Mouse (Mus musculus): ENCODE measurements at regions not wholly inside any gene's neighbourhood (a gene's known extent, or its start where the extent isn't known, plus 50 kb on each side); places are given as distances from the start of the nearest gene placed in this dataset.

- Histone ChIP-seq H3K36me3 (no peaks in the 10 kb centered on the region), H3K27ac (no peak overlapping the region), H3K4me2 (replicated peaks) (no peak overlapping the region), H3K4me3 (replicated peaks) (no peak overlapping the region), H3K9me3 (no peaks in the 10 kb centered on the region), H3K9ac (replicated peaks) (no peak overlapping the region), H3K4me1 (replicated peaks) (peaks cover 29% of the 10 kb centered on the region), H3K27me3 (peaks cover 59% of the 10 kb centered on the region)
- no peak for ATAC-seq
- WGBS, result 55% methylated on average over 3 of the region's 3 CpGs
These were observed 260.3 kb upstream of the Prok2 start for GRCm38 (mm10) chr6:99986449-99986848.

- 30% methylated on average over 5 of the region's 5 CpGs for WGBS
- Histone ChIP-seq H3K9ac (replicated peaks) (0 out of 2 replicates have a peak overlapping the region, but pooled peaks have one; percentile 16), H3K27me3 (peaks cover 66% of the 10 kb centered on the region), H3K4me1 (replicated peaks) (peaks cover 19% of the 10 kb centered on the region), H3K36me3 (no peaks in the 10 kb centered on the region), H3K4me3 (replicated peaks) (no peak overlapping the region), H3K4me2 (replicated peaks) (no peak overlapping the region), H3K27ac (0 out of 2 replicates have a peak overlapping the region, but pooled peaks have one; percentile 17), H3K9me3 (no peaks in the 10 kb centered on the region)
- 0 out of 2 replicates have a peak, but pooled peaks have one; percentile 38 for ATAC-seq
These were observed 259.1 kb upstream of the Prok2 start for GRCm38 (mm10) chr6:99985322-99985721.

GRCm38 (mm10) chr6:99984856-99985224 is 258.6 kb upstream of the Prok2 start:
- Histone ChIP-seq H3K9me3 (no peaks in the 10 kb centered on the region), H3K4me3 (replicated peaks) (no peak overlapping the region), H3K4me1 (replicated peaks) (peaks cover 19% of the 10 kb centered on the region), H3K4me2 (replicated peaks) (peak overlapping the region; percentile 33; the same call in 1 of the 2 replicates), H3K27ac (peak overlapping the region; percentile 17; the same call in 1 of the 2 replicates), H3K36me3 (no peaks in the 10 kb centered on the region), H3K9ac (replicated peaks) (0 out of 2 replicates have a peak overlapping the region, but pooled peaks have one; percentile 16), H3K27me3 (peaks cover 66% of the 10 kb centered on the region)
- no peak for ATAC-seq
- 5% methylated on average over 10 of the region's 10 CpGs for WGBS

- Histone ChIP-seq H3K9me3 (no peaks in the 10 kb centered on the region), H3K4me2 (replicated peaks) (peak overlapping the region; percentile 33; the same call in 1 of the 2 replicates), H3K4me1 (replicated peaks) (peaks cover 25% of the 10 kb centered on the region), H3K4me3 (replicated peaks) (no peak overlapping the region), H3K27ac (no peak overlapping the region), H3K36me3 (no peaks in the 10 kb centered on the region), H3K9ac (replicated peaks) (0 out of 2 replicates have a peak overlapping the region, but pooled peaks have one; percentile 16), H3K27me3 (peaks cover 66% of the 10 kb centered on the region)
- ATAC-seq, result no peak
- 2% methylated on average over 7 of the region's 7 CpGs for WGBS
These were observed 258.1 kb upstream of the Prok2 start for GRCm38 (mm10) chr6:99984057-99984855.

GRCm38 (mm10) chr6:99979614-99980013 is 253.4 kb upstream of the Prok2 start:
- Histone ChIP-seq H3K36me3 (no peaks in the 10 kb centered on the region), H3K27me3 (peaks cover 39% of the 10 kb centered on the region), H3K4me1 (replicated peaks) (peaks cover 14% of the 10 kb centered on the region), H3K27ac (no peak overlapping the region), H3K4me2 (replicated peaks) (no peak overlapping the region), H3K9me3 (no peaks in the 10 kb centered on the region), H3K9ac (replicated peaks) (no peak overlapping the region), H3K4me3 (replicated peaks) (no peak overlapping the region)
- 0 out of 2 replicates have a peak, but pooled peaks have one; percentile 39 for ATAC-seq
- 19% methylated on average over 5 of the region's 5 CpGs for WGBS

GRCm38 (mm10) chr6:99978164-99978746 is 252.1 kb upstream of the Prok2 start:
- Histone ChIP-seq H3K9me3 (no peaks in the 10 kb centered on the region), H3K9ac (replicated peaks) (no peak overlapping the region), H3K27ac (no peak overlapping the region), H3K4me1 (replicated peaks) (peaks cover 11% of the 10 kb centered on the region; the same call in 1 of the 2 replicates), H3K4me2 (replicated peaks) (no peak overlapping the region), H3K4me3 (replicated peaks) (no peak overlapping the region), H3K27me3 (peaks cover 34% of the 10 kb centered on the region), H3K36me3 (no peaks in the 10 kb centered on the region)
- 61% methylated on average over 6 of the region's 6 CpGs for WGBS
- no peak for ATAC-seq

- Histone ChIP-seq H3K27me3 (peaks cover 20% of the 10 kb centered on the region; the same call in 1 of the 2 replicates), H3K36me3 (no peaks in the 10 kb centered on the region), H3K4me1 (replicated peaks) (peaks cover 17% of the 10 kb centered on the region), H3K4me3 (replicated peaks) (no peak overlapping the region), H3K9me3 (no peaks in the 10 kb centered on the region), H3K27ac (no peak overlapping the region), H3K4me2 (replicated peaks) (no peak overlapping the region), H3K9ac (replicated peaks) (no peak overlapping the region)
- no peak for ATAC-seq
- 79% methylated on average over 5 of the region's 5 CpGs for WGBS
These were observed 250.0 kb upstream of the Prok2 start for GRCm38 (mm10) chr6:99976144-99976543.

- H3K4me2 ChIP-seq (replicated peaks), result no peak overlapping the region
- no peak for ATAC-seq
- peaks cover 15% of the 10 kb centered on the region; the same call in 1 of the 2 replicates for H3K27me3 ChIP-seq
- 93% methylated on average over 7 of the region's 7 CpGs for WGBS
- H3K9me3 ChIP-seq, result no peaks in the 10 kb centered on the region
- H3K4me1 ChIP-seq (replicated peaks), result peaks cover 19% of the 10 kb centered on the region
- H3K9ac ChIP-seq (replicated peaks), result no peak overlapping the region
- H3K36me3 ChIP-seq, result no peaks in the 10 kb centered on the region
- no peak overlapping the region for H3K4me3 ChIP-seq (replicated peaks)
- H3K27ac ChIP-seq, result no peak overlapping the region
These were observed 249.3 kb upstream of the Prok2 start for GRCm38 (mm10) chr6:99975486-99975885.

- Histone ChIP-seq H3K27ac (no peak overlapping the region), H3K36me3 (no peaks in the 10 kb centered on the region), H3K4me1 (replicated peaks) (peaks cover 15% of the 10 kb centered on the region), H3K4me3 (replicated peaks) (no peak overlapping the region), H3K27me3 (peaks cover 13% of the 10 kb centered on the region; the same call in 1 of the 2 replicates), H3K9me3 (no peaks in the 10 kb centered on the region), H3K4me2 (replicated peaks) (no peak overlapping the region), H3K9ac (replicated peaks) (no peak overlapping the region)
- WGBS, result 90% methylated on average over 4 of the region's 4 CpGs
- ATAC-seq, result no peak
These were observed 248.3 kb upstream of the Prok2 start for GRCm38 (mm10) chr6:99974464-99974863.

- Histone ChIP-seq H3K4me1 (replicated peaks) (peaks cover 10% of the 10 kb centered on the region), H3K27ac (no peak overlapping the region), H3K9ac (replicated peaks) (no peak overlapping the region), H3K9me3 (no peaks in the 10 kb centered on the region), H3K36me3 (no peaks in the 10 kb centered on the region), H3K4me3 (replicated peaks) (no peak overlapping the region), H3K4me2 (replicated peaks) (no peak overlapping the region), H3K27me3 (peaks cover 8% of the 10 kb centered on the region; the same call in 1 of the 2 replicates)
- WGBS, result 56% methylated on average over 9 of the region's 9 CpGs
- peak; percentile 53 for ATAC-seq
These were observed 245.2 kb upstream of the Prok2 start for GRCm38 (mm10) chr6:99971376-99971775.

- WGBS, result 68% methylated on average over 5 of the region's 5 CpGs
- Histone ChIP-seq H3K27ac (no peak overlapping the region), H3K36me3 (no peaks in the 10 kb centered on the region), H3K9me3 (no peaks in the 10 kb centered on the region), H3K27me3 (0 out of 2 replicates have a peak, but pooled peaks cover 4% of the 10 kb centered on the region), H3K4me3 (replicated peaks) (no peak overlapping the region), H3K4me1 (replicated peaks) (peaks cover 17% of the 10 kb centered on the region), H3K9ac (replicated peaks) (no peak overlapping the region), H3K4me2 (replicated peaks) (no peak overlapping the region)
- peak; percentile 67 for ATAC-seq
These were observed 242.7 kb upstream of the Prok2 start for GRCm38 (mm10) chr6:99968889-99969288.

- Histone ChIP-seq H3K4me1 (replicated peaks) (peaks cover 17% of the 10 kb centered on the region), H3K9me3 (no peaks in the 10 kb centered on the region), H3K27ac (no peak overlapping the region), H3K9ac (replicated peaks) (no peak overlapping the region), H3K27me3 (0 out of 2 replicates have a peak, but pooled peaks cover 4% of the 10 kb centered on the region), H3K4me3 (replicated peaks) (no peak overlapping the region), H3K36me3 (no peaks in the 10 kb centered on the region), H3K4me2 (replicated peaks) (no peak overlapping the region)
- 72% methylated on average over 6 of the region's 6 CpGs for WGBS
- no peak for ATAC-seq
These were observed 241.3 kb upstream of the Prok2 start for GRCm38 (mm10) chr6:99967465-99967864.

All from midbrain, embryonic 13.5 days (tissue).